Mouse (Mus musculus) heart, embryonic 16.5 days (tissue): ENCODE measurements around the gene Gck. TPM values are rescaled to one million over a fixed set of nuclear protein-coding genes. Genes with fewer than 3 reads are reported as not detected.
A peak's percentile ranks its signal among the peaks of the same experiment; 100 is the strongest.

ENCODE experiments used
- ATAC-seq: fragments of 200-750 bp; cut with Nextera tagmentation; replicated peaks from 2 replicates; pipeline ENCODE4 v1.8.0; 2017; ENCODE audit warnings: moderate number of reproducible peaks; ENCODE audit not compliant: insufficient read depth, low FRiP score; ENCODE audit errors: extremely low read depth
- H3K27ac ChIP-seq: fragments of 300-500 bp; sonication (generic); 2 replicates; pipeline ENCODE4 v1.5.1; 2014; ENCODE audit warnings: mild to moderate bottlenecking, low read length, control low read depth, moderate library complexity
- H3K27me3 ChIP-seq: fragments of 300-500 bp; sonication (generic); 2 replicates; pipeline ENCODE4 v1.6.1; 2014; ENCODE audit warnings: low read length, mixed read lengths; ENCODE audit not compliant: control insufficient read depth, insufficient read depth
- H3K36me3 ChIP-seq: fragments of 300-500 bp; sonication (generic); 2 replicates; pipeline ENCODE4 v1.6.1; 2014; ENCODE audit not compliant: control insufficient read depth, insufficient read depth
- H3K4me1 ChIP-seq: fragments of 300-500 bp; sonication (generic); 2 replicates; pipeline ENCODE4 v1.6.1; 2014; ENCODE audit warnings: low read length, mixed read lengths; ENCODE audit not compliant: control insufficient read depth, insufficient read depth
- H3K4me2 ChIP-seq: fragments of 300-500 bp; sonication (generic); 2 replicates; pipeline ENCODE4 v1.6.1; 2014; ENCODE audit warnings: low read depth, mild to moderate bottlenecking, control low read depth, low read length
- H3K4me3 ChIP-seq: fragments of 300-500 bp; sonication (generic); 2 replicates; pipeline ENCODE4 v1.5.1; 2014; ENCODE audit warnings: mild to moderate bottlenecking, control low read depth, low read length
- H3K9ac ChIP-seq: fragments of 300-500 bp; sonication (generic); 2 replicates; pipeline ENCODE4 v1.6.1; 2014; ENCODE audit warnings: low read length, control low read depth
- H3K9me3 ChIP-seq: fragments of 300-500 bp; sonication (generic); replicated peaks from 2 replicates; pipeline ENCODE4 v1.6.1; 2016; ENCODE audit warnings: low read length; ENCODE audit not compliant: control insufficient read depth
- WGBS: fragments of 180-500 bp; shearing (Covaris S2); extraction: QIAGEN DNeasy Blood & Tissue Kit; methylation state at CpG from one replicate; pipeline ENCODE4 v1.1.7; 2014; 5-methylcytosine and 5-hydroxymethylcytosine counted together
- polyA plus RNA-seq: library from polyadenylated mRNA; unstranded; fragments of >200 nt; fragmentation: Nextera tagmentation; extraction: Ambion mirVana; gene quantifications from 2 replicates; pipeline ENCODE4 v1.2.1, GENCODE M21; 2015

The Gck gene
- polyA plus RNA-seq, 1 experiment from 2014 or later, result 1.2 TPM

DNA sequence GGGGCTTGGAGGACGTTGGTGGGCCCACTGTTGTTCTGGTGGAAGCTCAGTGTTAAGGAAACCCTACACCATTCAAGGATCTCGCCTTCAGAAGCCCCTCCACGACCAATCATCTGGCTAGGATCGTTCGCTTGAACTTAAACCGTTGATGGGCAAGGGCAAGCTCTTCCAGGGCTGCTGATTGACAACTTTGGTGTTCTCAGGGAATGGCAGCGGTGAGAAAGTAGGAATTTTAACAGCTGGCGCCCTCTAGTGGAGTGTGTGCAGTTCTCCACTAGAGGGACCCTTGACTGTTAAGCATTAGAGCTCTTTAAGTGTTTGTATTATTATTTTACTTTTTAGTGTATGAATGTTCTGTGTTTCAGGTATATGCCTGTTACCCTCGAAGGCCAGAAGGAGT lies 63.7 kb downstream of the Gck start:
- no peak for ATAC-seq
- peaks cover 44% of the 10 kb centered on the region for H3K4me1 ChIP-seq
- no peaks in the 10 kb centered on the region for H3K9me3 ChIP-seq
- no peak overlapping the region for H3K4me2 ChIP-seq
- no peaks in the 10 kb centered on the region for H3K36me3 ChIP-seq
- 15% methylated on average over 9 of the region's 9 CpGs for WGBS
- no peak overlapping the region for H3K9ac ChIP-seq
- no peak overlapping the region for H3K4me3 ChIP-seq
- H3K27me3 ChIP-seq, result no peaks in the 10 kb centered on the region
- no peak overlapping the region for H3K27ac ChIP-seq

DNA sequence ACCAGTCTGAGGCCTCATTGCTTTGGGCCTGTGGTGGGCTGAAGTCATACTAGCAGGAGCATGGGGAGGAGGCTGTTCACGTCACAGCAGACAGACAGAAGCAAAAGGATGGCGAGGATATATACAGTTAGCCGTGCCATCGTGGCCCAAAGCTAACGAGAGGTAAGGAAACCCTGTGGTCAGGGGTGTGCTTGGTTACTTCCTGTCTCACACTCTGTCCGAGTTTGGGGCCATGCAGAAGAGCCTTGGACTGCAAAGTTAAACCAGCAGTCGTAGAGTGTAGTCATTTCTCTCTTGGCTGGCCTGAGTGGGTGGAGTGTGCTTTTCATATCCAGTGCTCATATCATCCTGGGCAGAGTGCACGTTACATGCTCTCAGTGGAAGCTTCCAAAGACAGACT lies 67.4 kb downstream of the Gck start:
- WGBS, result 52% methylated on average over 8 of the region's 8 CpGs
- no peak overlapping the region for H3K4me2 ChIP-seq
- no peaks in the 10 kb centered on the region for H3K36me3 ChIP-seq
- ATAC-seq, result no peak
- H3K4me3 ChIP-seq, result no peak overlapping the region
- H3K9ac ChIP-seq, result no peak overlapping the region
- H3K27me3 ChIP-seq, result no peaks in the 10 kb centered on the region
- H3K9me3 ChIP-seq, result no peaks in the 10 kb centered on the region; the same call in 1 of the 2 replicates
- H3K27ac ChIP-seq, result no peak overlapping the region
- peaks cover 19% of the 10 kb centered on the region for H3K4me1 ChIP-seq

DNA sequence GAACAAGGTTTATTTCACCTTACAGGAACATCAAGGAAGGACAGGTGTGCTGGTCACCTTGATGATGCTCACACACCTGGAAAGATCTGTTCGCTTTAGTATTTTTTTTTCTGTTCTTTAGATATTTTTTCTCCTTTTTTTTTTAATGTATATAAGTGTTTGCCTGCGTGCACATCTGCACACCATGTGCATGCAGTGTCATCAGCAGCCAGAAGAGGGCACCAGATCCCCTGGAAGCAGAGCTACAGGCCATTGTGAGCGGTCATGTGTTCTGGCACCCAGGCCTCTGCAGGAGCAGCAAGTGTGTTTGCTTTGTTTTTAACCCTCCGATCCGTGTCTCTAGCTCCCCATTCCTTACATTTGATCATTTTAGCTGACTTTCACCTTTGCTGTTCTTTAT lies 70.0 kb downstream of the Gck start:
- ATAC-seq, result no peak
- Histone ChIP-seq H3K27me3 (no peaks in the 10 kb centered on the region), H3K9ac (no peak overlapping the region), H3K9me3 (no peaks in the 10 kb centered on the region; the same call in 1 of the 2 replicates), H3K4me1 (peaks cover 22% of the 10 kb centered on the region), H3K27ac (no peak overlapping the region), H3K36me3 (peaks cover 6% of the 10 kb centered on the region; the same call in 1 of the 2 replicates), H3K4me2 (no peak overlapping the region), H3K4me3 (no peak overlapping the region)
- 59% methylated on average over 5 of the region's 5 CpGs for WGBS

DNA sequence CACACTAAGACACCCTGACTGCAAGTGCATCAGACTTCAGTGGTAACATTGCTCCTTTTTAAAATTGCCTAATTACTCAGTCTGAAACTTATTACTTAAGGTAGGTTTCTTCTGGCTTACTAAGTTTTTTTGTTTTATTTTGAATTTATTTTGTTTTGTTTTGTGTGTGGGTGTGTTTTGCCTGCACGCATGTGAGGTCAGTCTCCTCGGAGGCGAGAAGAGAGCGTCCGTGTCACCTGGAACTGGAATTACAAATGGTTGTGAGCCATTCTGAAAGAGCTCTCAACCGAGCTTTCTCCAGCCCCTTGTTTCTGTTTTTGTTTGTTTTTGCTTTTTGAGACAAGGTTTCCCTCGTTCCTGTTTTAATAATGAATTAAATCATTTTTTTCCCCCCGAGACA lies 71.2 kb downstream of the Gck start:
- ATAC-seq, result no peak
- WGBS, result 41% methylated on average over 8 of the region's 8 CpGs
- H3K4me2 ChIP-seq, result peak overlapping the region; percentile 79

DNA sequence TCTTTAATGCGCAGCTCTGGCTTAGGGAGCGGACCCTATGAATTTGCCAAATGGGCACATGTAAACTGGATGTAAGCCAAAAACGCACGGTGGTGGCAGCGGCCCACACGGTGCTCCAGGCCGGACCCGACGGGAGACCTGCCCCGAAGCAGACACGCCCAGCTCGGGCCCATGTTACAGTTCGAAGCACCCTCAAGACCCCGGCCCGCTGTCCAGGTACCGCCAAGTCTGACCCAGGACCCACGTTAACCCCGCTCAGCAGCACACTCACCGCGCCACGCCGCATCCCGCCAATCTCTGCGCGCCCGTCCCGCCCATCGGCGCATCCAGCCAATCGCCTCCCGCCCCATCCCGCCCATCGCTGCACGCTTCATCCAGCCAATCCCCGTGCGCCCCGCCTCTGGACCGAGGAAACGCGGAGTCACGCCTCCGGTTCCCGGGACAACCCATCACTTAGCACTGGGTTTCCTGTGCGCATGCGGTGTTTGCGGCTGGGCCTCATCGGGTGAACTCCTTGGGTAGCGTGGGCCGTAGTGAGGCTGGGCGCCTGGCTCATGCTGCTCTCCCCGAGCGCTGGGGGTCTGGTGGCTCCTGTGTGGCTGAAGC lies 71.9 kb downstream of the Gck start, which contains the start of gene Pold2:
Gene Pold2 (minus strand): TSS at position 372 of the 606 bp plus-strand sequence.
- Histone ChIP-seq H3K9me3 (no peaks in the 10 kb centered on the region; the same call in 1 of the 2 replicates), H3K4me2 (peak within 1 kb of the TSS; percentile 79), H3K27ac (peak within 1 kb of the TSS; percentile 89), H3K9ac (peak within 1 kb of the TSS; percentile 82), H3K4me1 (peaks cover 22% of the 10 kb centered on the region), H3K36me3 (peaks cover 24% of the 10 kb centered on the region), H3K27me3 (no peaks in the 10 kb centered on the region), H3K4me3 (peak within 1 kb of the TSS; percentile 85)
- WGBS, result under 1% methylated on average over 52 of the region's 52 CpGs
- peak; percentile 99 for ATAC-seq

More for the DNA sequence above, 71.2 kb downstream of the Gck start:
- no peaks in the 10 kb centered on the region for H3K27me3 ChIP-seq
- H3K27ac ChIP-seq, result peak overlapping the region; percentile 89
- no peaks in the 10 kb centered on the region; the same call in 1 of the 2 replicates for H3K9me3 ChIP-seq
- H3K9ac ChIP-seq, result peak overlapping the region; percentile 77
- peak overlapping the region; percentile 85 for H3K4me3 ChIP-seq
- peaks cover 18% of the 10 kb centered on the region for H3K36me3 ChIP-seq
- peaks cover 22% of the 10 kb centered on the region for H3K4me1 ChIP-seq

DNA sequence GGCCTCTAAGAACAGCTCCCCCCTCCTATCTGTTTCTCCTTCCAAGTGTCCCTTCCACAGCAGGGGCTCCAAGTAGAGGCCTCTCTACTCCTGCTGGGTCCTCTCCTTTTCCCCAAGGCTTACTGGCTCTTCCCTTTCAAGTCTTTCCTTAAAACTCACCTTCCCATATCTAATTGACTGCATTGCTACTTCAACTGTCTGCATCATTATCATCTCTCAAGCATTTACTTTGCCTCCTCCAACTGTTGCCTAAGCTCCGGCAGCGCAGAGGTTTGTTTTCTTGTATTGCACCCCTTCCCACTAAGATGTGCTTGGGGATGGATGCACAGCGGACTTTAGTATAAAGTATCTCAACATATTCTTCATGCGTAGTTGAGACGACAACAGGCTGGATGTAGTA lies 72.5 kb downstream of the Gck start:
- Histone ChIP-seq H3K27ac (no peak overlapping the region), H3K4me2 (peak overlapping the region; percentile 69), H3K4me1 (peaks cover 16% of the 10 kb centered on the region), H3K36me3 (peaks cover 28% of the 10 kb centered on the region), H3K9ac (peak overlapping the region; percentile 82), H3K9me3 (no peaks in the 10 kb centered on the region; the same call in 1 of the 2 replicates), H3K27me3 (no peaks in the 10 kb centered on the region), H3K4me3 (peak overlapping the region; percentile 85)
- WGBS, result 2% methylated on average over 5 of the region's 5 CpGs
- ATAC-seq, result no peak

DNA sequence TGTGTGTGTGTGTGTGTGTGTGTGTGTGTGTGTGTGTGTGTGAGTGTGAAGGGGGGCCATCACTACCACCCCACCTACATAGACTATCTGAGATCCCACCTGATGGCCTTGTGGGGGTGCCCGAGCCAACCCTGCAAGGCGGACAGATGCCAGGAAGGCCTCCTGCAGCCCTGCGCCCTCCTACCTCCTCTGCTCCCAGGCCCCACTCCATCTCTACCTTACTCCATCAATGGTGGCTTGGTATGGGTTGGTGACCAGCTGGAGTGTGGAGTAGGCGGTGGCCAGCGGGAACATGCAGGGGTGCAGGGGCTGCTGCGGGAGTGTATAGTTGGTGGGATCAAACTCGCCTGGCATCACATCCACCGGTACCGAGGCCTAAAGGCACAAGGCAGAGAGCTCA lies 76.7 kb downstream of the Gck start:
- peaks cover 12% of the 10 kb centered on the region for H3K4me1 ChIP-seq
- H3K27me3 ChIP-seq, result no peaks in the 10 kb centered on the region
- ATAC-seq, result no peak
- H3K4me3 ChIP-seq, result no peak overlapping the region
- H3K9me3 ChIP-seq, result no peaks in the 10 kb centered on the region
- H3K9ac ChIP-seq, result no peak overlapping the region
- peaks cover 46% of the 10 kb centered on the region for H3K36me3 ChIP-seq
- WGBS, result 96% methylated on average over 9 of the region's 9 CpGs
- no peak overlapping the region for H3K27ac ChIP-seq
- no peak overlapping the region for H3K4me2 ChIP-seq

DNA sequence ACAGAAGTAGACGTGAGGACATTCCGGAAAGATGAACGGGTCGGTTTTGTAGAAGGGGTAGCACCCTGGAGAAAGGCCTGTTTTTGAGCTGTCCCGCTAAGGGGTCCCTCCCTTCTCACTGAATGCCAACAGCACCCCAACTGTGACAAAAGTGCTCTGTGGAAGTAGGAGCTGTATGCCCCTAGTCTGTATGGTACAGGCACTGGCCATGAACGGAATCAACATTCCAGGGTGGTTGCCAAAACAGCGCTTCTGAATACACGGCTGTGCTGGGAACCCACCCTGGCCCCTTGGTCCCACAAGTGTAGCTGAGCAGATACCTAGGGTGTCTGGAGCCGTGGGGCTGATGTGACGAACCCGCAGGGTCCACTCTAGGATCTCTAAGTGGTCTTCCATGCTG lies 77.2 kb downstream of the Gck start:
- no peak overlapping the region for H3K4me2 ChIP-seq
- H3K36me3 ChIP-seq, result peaks cover 46% of the 10 kb centered on the region
- 91% methylated on average over 11 of the region's 11 CpGs for WGBS
- no peak for ATAC-seq
- H3K9me3 ChIP-seq, result no peaks in the 10 kb centered on the region
- H3K9ac ChIP-seq, result no peak overlapping the region
- peaks cover 12% of the 10 kb centered on the region for H3K4me1 ChIP-seq
- H3K27me3 ChIP-seq, result no peaks in the 10 kb centered on the region
- H3K27ac ChIP-seq, result no peak overlapping the region
- no peak overlapping the region for H3K4me3 ChIP-seq

DNA sequence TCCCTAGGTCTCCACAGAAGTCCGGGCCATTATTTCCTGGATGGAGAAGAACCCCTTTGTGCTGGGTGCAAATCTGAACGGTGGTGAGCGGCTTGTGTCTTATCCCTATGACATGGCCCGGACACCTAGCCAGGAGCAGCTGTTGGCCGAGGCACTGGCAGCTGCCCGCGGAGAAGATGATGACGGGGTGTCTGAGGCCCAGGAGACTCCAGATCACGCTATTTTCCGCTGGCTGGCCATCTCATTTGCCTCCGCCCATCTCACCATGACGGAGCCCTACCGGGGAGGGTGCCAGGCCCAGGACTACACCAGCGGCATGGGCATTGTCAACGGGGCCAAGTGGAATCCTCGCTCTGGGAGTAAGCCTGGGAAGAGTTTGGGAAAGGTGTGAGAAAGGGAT lies 79.8 kb downstream of the Gck start:
- ATAC-seq, result no peak
- no peaks in the 10 kb centered on the region for H3K27me3 ChIP-seq
- H3K9ac ChIP-seq, result no peak overlapping the region
- 83% methylated on average over 16 of the region's 16 CpGs for WGBS
- H3K4me2 ChIP-seq, result no peak overlapping the region
- H3K9me3 ChIP-seq, result no peaks in the 10 kb centered on the region
- no peak overlapping the region for H3K4me3 ChIP-seq
- no peak overlapping the region for H3K27ac ChIP-seq
- H3K4me1 ChIP-seq, result no peaks in the 10 kb centered on the region
- peaks cover 43% of the 10 kb centered on the region for H3K36me3 ChIP-seq
